Comparison of ENCODE assay signal across 10 mouse cellular contexts in the genomic region with DNA sequence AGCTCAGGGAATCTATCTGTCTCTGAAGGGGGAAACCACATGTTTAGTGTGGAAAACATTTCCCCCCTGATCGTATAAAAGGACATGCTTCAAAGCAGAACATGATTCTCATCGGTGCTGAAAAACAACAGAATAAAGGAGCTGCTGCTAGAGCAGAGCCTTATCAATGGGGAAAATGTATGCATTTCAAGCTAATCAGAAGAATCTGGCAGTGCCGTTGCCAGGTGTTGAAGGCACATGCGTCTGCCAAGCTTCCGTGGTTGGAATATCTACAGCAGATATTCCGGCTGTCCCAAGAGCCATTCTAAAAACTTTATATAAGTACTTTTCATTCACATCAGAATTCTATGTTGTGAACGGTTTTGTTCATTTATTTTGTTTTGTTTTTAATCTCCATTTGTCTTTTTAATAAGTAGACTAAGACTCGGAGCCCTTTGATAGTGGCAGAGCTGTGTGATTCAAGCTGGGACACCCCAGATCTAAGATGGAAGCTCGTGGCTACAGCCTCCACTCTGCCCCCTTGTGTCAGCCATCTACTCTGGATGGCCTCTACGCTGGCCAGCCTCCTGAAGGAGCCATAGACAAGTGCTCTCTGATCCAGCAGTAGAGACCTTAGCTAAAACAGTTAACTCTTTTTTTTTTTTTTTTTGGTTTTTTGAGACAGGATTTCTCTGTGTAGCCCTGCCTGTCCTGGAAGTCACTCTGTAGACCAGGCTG.
DNase-seq lines count a peak whose midpoint lies in the region; ATAC-seq and TF ChIP-seq lines count a peak whose summit lies in the region.
"Had no signal": no experiment of that assay in that cellular context is flagged by ENCODE, and none has a peak within 500 bp of the region (broad histone marks: within the 10 kb centered on the region; RNA-seq: fewer than 3 reads in every experiment).

No protein-coding gene starts in this region.

- TF ChIP-seq POLR2A in bone marrow macrophage, adult 2 months (IDR thresholded peaks at IDR 0.05; ENCODE audit: borderline replicate concordance, low read depth, low read length), result no peak

- peak; percentile 74 for DNase-seq in CD4-positive, CD25-positive, alpha-beta regulatory T cell, adult 2 months (ENCODE audit: low read depth, low spot score)
- DNase-seq in layer of hippocampus, adult 18-20 months (ENCODE audit: low spot score in 2 of 2), result no peak
- no peak for DNase-seq in midbrain, embryonic 10.5 days (ENCODE audit: low spot score)
- no peak for DNase-seq in right cerebral cortex, adult 18-20 months
- DNase-seq: cerebellum, postnatal 25 days had no signal

- H3K36me3 ChIP-seq in intestine, postnatal 0 days (ENCODE audit: control insufficient read depth, insufficient read depth), result no peaks in the 10 kb centered on the region
- no peaks in the 10 kb centered on the region for H3K36me3 ChIP-seq in intestine, embryonic 16.5 days (ENCODE audit: control insufficient read depth, insufficient read depth, low read length)
- no peaks in the 10 kb centered on the region for H3K36me3 ChIP-seq in midbrain, embryonic 10.5 days

- TF ChIP-seq CTCF in intestine, postnatal 0 days (IDR thresholded peaks at IDR 0.05; ENCODE audit: low read depth), result peak; percentile 44
- 0 out of 2 replicates have a peak, but pooled peaks have one; percentile 7 for TF ChIP-seq CTCF in bone marrow macrophage, adult 2 months (IDR thresholded peaks at IDR 0.05; ENCODE audit: low read depth, low read length)

- 78% methylated on average over 10 of the region's 10 CpGs for WGBS in intestine, postnatal 0 days
- WGBS in intestine, embryonic 16.5 days, result 80% methylated on average over 10 of the region's 10 CpGs
- WGBS in midbrain, embryonic 10.5 days, result 85% methylated on average over 10 of the region's 10 CpGs

- no peak overlapping the region for H3K27ac ChIP-seq in intestine, postnatal 0 days (ENCODE audit: low read depth, low read length)
- H3K27ac ChIP-seq in intestine, embryonic 16.5 days (ENCODE audit: low read length), result no peak overlapping the region
- H3K27ac ChIP-seq in bone marrow macrophage, adult 2 months (ENCODE audit: insufficient read depth, low read depth, low read length), result no peak overlapping the region
- no peak overlapping the region for H3K27ac ChIP-seq in midbrain, embryonic 10.5 days (replicated peaks)
- H3K27ac ChIP-seq: macrophage had no signal

- no peak overlapping the region for H3K4me2 ChIP-seq in intestine, postnatal 0 days (replicated peaks; ENCODE audit: low read depth)
- H3K4me2 ChIP-seq in intestine, embryonic 16.5 days (ENCODE audit: low read depth, low read length), result no peak overlapping the region

- H3K4me3 ChIP-seq in intestine, postnatal 0 days (ENCODE audit: low read depth, low read length), result no peak overlapping the region
- H3K4me3 ChIP-seq in intestine, embryonic 16.5 days (ENCODE audit: low read length), result no peak overlapping the region
- H3K4me3 ChIP-seq in bone marrow macrophage, adult 2 months (ENCODE audit: insufficient read depth, low read length), result no peak overlapping the region
- no peak overlapping the region for H3K4me3 ChIP-seq in midbrain, embryonic 10.5 days

- no peaks in the 10 kb centered on the region for H3K4me1 ChIP-seq in intestine, postnatal 0 days (replicated peaks; ENCODE audit: control insufficient read depth, insufficient read depth, low read length)
- no peaks in the 10 kb centered on the region for H3K4me1 ChIP-seq in intestine, embryonic 16.5 days (ENCODE audit: control insufficient read depth, insufficient read depth, low read length)
- 0 out of 2 replicates have a peak, but pooled peaks cover 2% of the 10 kb centered on the region for H3K4me1 ChIP-seq in bone marrow macrophage, adult 2 months (ENCODE audit: control insufficient read depth, insufficient read depth, low read length)
- peaks cover 26% of the 10 kb centered on the region for H3K4me1 ChIP-seq in midbrain, embryonic 10.5 days

- H3K27me3 ChIP-seq in intestine, postnatal 0 days (replicated peaks; ENCODE audit: control insufficient read depth, insufficient read depth, low read length), result no peaks in the 10 kb centered on the region
- no peaks in the 10 kb centered on the region for H3K27me3 ChIP-seq in intestine, embryonic 16.5 days (replicated peaks; ENCODE audit: control insufficient read depth, insufficient read depth, low read length)
- no peaks in the 10 kb centered on the region; the same call in 1 of the 2 replicates for H3K27me3 ChIP-seq in midbrain, embryonic 10.5 days (ENCODE audit: low read depth, poor library complexity, severe bottlenecking)

- no peak overlapping the region for H3K9ac ChIP-seq in intestine, postnatal 0 days (ENCODE audit: low read depth, low read length)
- no peak overlapping the region for H3K9ac ChIP-seq in intestine, embryonic 16.5 days (ENCODE audit: low read depth, low read length)

- ATAC-seq in intestine, postnatal 0 days, result no peak
- no peak for ATAC-seq in intestine, embryonic 16.5 days
- 0 out of 2 replicates have a peak, but pooled peaks have one; percentile 58 for ATAC-seq in monocyte, adult 5-6 weeks (replicated peaks; ENCODE audit: insufficient number of reproducible peaks, low FRiP score, low TSS enrichment, poor library complexity, severe bottlenecking)

- H3K9me3 ChIP-seq in intestine, postnatal 0 days (ENCODE audit: control insufficient read depth), result no peaks in the 10 kb centered on the region
- no peaks in the 10 kb centered on the region for H3K9me3 ChIP-seq in intestine, embryonic 16.5 days (ENCODE audit: control insufficient read depth, low read length)
- H3K9me3 ChIP-seq in midbrain, embryonic 10.5 days (replicated peaks), result no peaks in the 10 kb centered on the region
